ENCODE assay signal across 35 mouse cellular contexts in the genomic region with DNA sequence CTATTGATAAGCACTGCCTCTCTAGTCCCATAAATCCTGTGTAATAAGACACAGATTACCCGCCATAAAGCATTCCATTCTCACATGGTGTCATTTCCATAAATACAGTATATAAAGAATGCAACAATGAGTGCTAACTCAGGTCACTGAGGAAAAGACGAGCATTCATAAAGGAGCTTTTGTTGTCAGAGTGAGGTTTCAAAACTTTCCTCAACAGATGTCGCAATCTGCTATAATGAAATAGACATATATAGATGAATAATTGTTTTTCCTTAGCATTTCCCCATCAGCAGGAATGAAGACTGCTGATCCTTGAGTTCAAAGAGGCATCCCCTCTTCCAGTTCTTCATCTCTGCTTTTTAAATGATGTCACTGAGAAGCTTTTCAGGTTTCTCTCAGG.
"Had no signal": no experiment of that assay in that cellular context is flagged by ENCODE, and none has a peak within 500 bp of the region (broad histone marks: within the 10 kb centered on the region; RNA-seq: fewer than 3 reads in every experiment).

No protein-coding gene starts in this region.

- H3K27me3 ChIP-seq: heart, embryonic 12.5 days; heart, embryonic 13.5 days; heart, embryonic 15.5 days; hindbrain, embryonic 12.5 days; hindbrain, embryonic 13.5 days; hindbrain, embryonic 15.5 days; intestine, embryonic 15.5 days; kidney, embryonic 15.5 days had no signal

- ATAC-seq: hindbrain, embryonic 16.5 days; hindbrain, postnatal 0 days; inflammation-experienced regulatory T-cells, adult 6 months; intestine, embryonic 15.5 days; intestine, embryonic 16.5 days; intestine, postnatal 0 days had no signal

- H3K4me3 ChIP-seq: heart, embryonic 12.5 days; heart, embryonic 13.5 days; heart, embryonic 15.5 days; hindbrain, embryonic 10.5 days; hindbrain, embryonic 12.5 days; hindbrain, embryonic 13.5 days; hindbrain, embryonic 15.5 days; intestine, embryonic 15.5 days; kidney, embryonic 15.5 days; layer of hippocampus, adult 2 months; left cerebral cortex, adult 2 months had no signal

- H3K9ac ChIP-seq: heart, embryonic 12.5 days; heart, embryonic 13.5 days; heart, embryonic 15.5 days; hindbrain, embryonic 12.5 days; hindbrain, embryonic 13.5 days; hindbrain, embryonic 14.5 days; hindbrain, embryonic 15.5 days; intestine, embryonic 15.5 days; kidney, embryonic 15.5 days had no signal

- DNase-seq: heart, postnatal 10 days; heart, postnatal 14 days; heart, postnatal 36 days; heart, postnatal 4 days; kidney, adult 11 months; kidney, adult 18-20 months; kidney, adult 2 months; kidney, adult 8-10 months; kidney, adult 9 months; kidney, postnatal 10 days; kidney, postnatal 14 days; kidney, postnatal 25 days; kidney, postnatal 36 days; kidney, postnatal 4 days; layer of hippocampus, adult 9-11 months; layer of hippocampus, postnatal 36 days had no signal

- H3K36me3 ChIP-seq: heart, embryonic 12.5 days; heart, embryonic 13.5 days; heart, embryonic 15.5 days; hindbrain, embryonic 10.5 days; hindbrain, embryonic 12.5 days; hindbrain, embryonic 13.5 days; hindbrain, embryonic 15.5 days; intestine, embryonic 15.5 days; kidney, embryonic 15.5 days had no signal

- H3K27ac ChIP-seq: heart, embryonic 13.5 days; heart, embryonic 15.5 days; hindbrain, embryonic 10.5 days; hindbrain, embryonic 12.5 days; hindbrain, embryonic 13.5 days; hindbrain, embryonic 14.5 days; hindbrain, embryonic 15.5 days; hindbrain, postnatal 0 days; intestine, embryonic 15.5 days; kidney, embryonic 15.5 days; kidney, postnatal 0 days; layer of hippocampus, adult 2 months; left cerebral cortex, adult 2 months had no signal

- H3K4me1 ChIP-seq: heart, embryonic 12.5 days; heart, embryonic 13.5 days; heart, embryonic 15.5 days; hindbrain, embryonic 12.5 days; hindbrain, embryonic 13.5 days; hindbrain, embryonic 15.5 days; intestine, embryonic 15.5 days; kidney, embryonic 15.5 days had no signal

- H3K4me2 ChIP-seq: heart, embryonic 11.5 days; heart, embryonic 12.5 days; heart, embryonic 13.5 days; heart, embryonic 15.5 days; hindbrain, embryonic 12.5 days; hindbrain, embryonic 13.5 days; hindbrain, embryonic 14.5 days; hindbrain, embryonic 15.5 days; intestine, embryonic 15.5 days; kidney, embryonic 15.5 days had no signal

- H3K9me3 ChIP-seq: heart, embryonic 12.5 days; heart, embryonic 13.5 days; heart, embryonic 15.5 days; hindbrain, embryonic 10.5 days; hindbrain, embryonic 12.5 days; hindbrain, embryonic 13.5 days; hindbrain, embryonic 15.5 days; intestine, embryonic 15.5 days; kidney, embryonic 15.5 days had no signal
